Mouse (Mus musculus): ENCODE results near the gene Mmrn2.
"Not testable (repeated sequence)": the region's sequence is repeated elsewhere in the genome, so short reads cannot be mapped to it uniquely, and the experiment has no call there.

Mmrn2 gene

GRCm38 (mm10) chr14:34401135-34401534 is 25.9 kb downstream of the Mmrn2 start:
- in situ Hi-C loops (cut with MboI, MseI) = loop anchor here (5.0 kb wide), 1 partner anchor 39 kb away; no protein-coding TSS in a partner anchor

GRCm38 (mm10) chr14:34402871-34403270 is 27.6 kb downstream of the Mmrn2 start:
- in situ Hi-C loops (cut with MboI, MseI) = loop anchor here (5.0 kb wide), 1 partner anchor 41 kb away; no protein-coding TSS in a partner anchor

GRCm38 (mm10) chr14:34403424-34403823 is 28.2 kb downstream of the Mmrn2 start:
- in situ Hi-C loops (cut with MboI, MseI) = loop anchor here (5.0 kb wide), 1 partner anchor 41 kb away; no protein-coding TSS in a partner anchor

GRCm38 (mm10) chr14:34410716-34411115 is 35.5 kb downstream of the Mmrn2 start:
- in situ Hi-C loops (cut with MboI, MseI) = no loop called here

GRCm38 (mm10) chr14:34412164-34412896 is 37.1 kb downstream of the Mmrn2 start:
- in situ Hi-C loops (cut with MboI, MseI) = no loop called here

- in situ Hi-C loops (cut with MboI, MseI) = not testable (repeated sequence)
Measured at GRCm38 (mm10) chr14:34416946-34417345, 41.7 kb downstream of the Mmrn2 start.

- in situ Hi-C loops (cut with MboI, MseI) = no loop called here
Measured at GRCm38 (mm10) chr14:34417501-34417900, 42.2 kb downstream of the Mmrn2 start.

GRCm38 (mm10) chr14:34421078-34421477 is 45.8 kb downstream of the Mmrn2 start:
- in situ Hi-C loops (cut with MboI, MseI) = loop anchor here (5.0 kb wide), 1 partner anchor 136 kb away; no protein-coding TSS in a partner anchor

GRCm38 (mm10) chr14:34428274-34428673 is 53.0 kb downstream of the Mmrn2 start:
- in situ Hi-C loops (cut with MboI, MseI) = no loop called here

GRCm38 (mm10) chr14:34429069-34429468 is 53.8 kb downstream of the Mmrn2 start:
- in situ Hi-C loops (cut with MboI, MseI) = no loop called here

GRCm38 (mm10) chr14:34440526-34441066 is 65.3 kb downstream of the Mmrn2 start:
- in situ Hi-C loops (cut with MboI, MseI) = no loop called here

GRCm38 (mm10) chr14:34442531-34442930 is 67.3 kb downstream of the Mmrn2 start:
- in situ Hi-C loops (cut with MboI, MseI) = no loop called here

GRCm38 (mm10) chr14:34444368-34444767 is 69.1 kb downstream of the Mmrn2 start:
- in situ Hi-C loops (cut with MboI, MseI) = no loop called here

GRCm38 (mm10) chr14:34444924-34445323 is 69.7 kb downstream of the Mmrn2 start:
- in situ Hi-C loops (cut with MboI, MseI) = no loop called here

GRCm38 (mm10) chr14:34445348-34445747 is 70.1 kb downstream of the Mmrn2 start:
- in situ Hi-C loops (cut with MboI, MseI) = no loop called here

- in situ Hi-C loops (cut with MboI, MseI) = no loop called here
Measured at GRCm38 (mm10) chr14:34446624-34447023, 71.4 kb downstream of the Mmrn2 start.

- in situ Hi-C loops (cut with MboI, MseI) = no loop called here
Measured at GRCm38 (mm10) chr14:34447659-34448058, 72.4 kb downstream of the Mmrn2 start.

GRCm38 (mm10) chr14:34448398-34448797 is 73.1 kb downstream of the Mmrn2 start:
- in situ Hi-C loops (cut with MboI, MseI) = no loop called here

- in situ Hi-C loops (cut with MboI, MseI) = no loop called here
Measured at GRCm38 (mm10) chr14:34449807-34450206, 74.5 kb downstream of the Mmrn2 start.

GRCm38 (mm10) chr14:34450451-34450850 is 75.2 kb downstream of the Mmrn2 start:
- in situ Hi-C loops (cut with MboI, MseI) = no loop called here

GRCm38 (mm10) chr14:34451872-34452271 is 76.6 kb downstream of the Mmrn2 start:
- in situ Hi-C loops (cut with MboI, MseI) = no loop called here

GRCm38 (mm10) chr14:34453648-34454047 is 78.4 kb downstream of the Mmrn2 start:
- in situ Hi-C loops (cut with MboI, MseI) = no loop called here

Data from regulatory T cell (primary cell).